Mouse (Mus musculus) myocyte (in vitro differentiated cells): ENCODE measurements around the gene Nfic.

Source experiments
- CEBPB ChIP-seq: IDR thresholded peaks from 2 replicates; pipeline ENCODE4 v1.6.1; 2011; ENCODE audit warnings: mild to moderate bottlenecking, moderate library complexity; ENCODE audit not compliant: poor library complexity, insufficient read depth, severe bottlenecking
- E2F4 ChIP-seq: IDR thresholded peaks from one replicate; pipeline ENCODE4 v1.6.1; 2011; ENCODE audit warnings: mild to moderate bottlenecking, control low read depth, moderate library complexity; ENCODE audit not compliant: insufficient read depth
- MAX ChIP-seq: IDR thresholded peaks from one replicate; pipeline ENCODE4 v1.6.1; 2011; ENCODE audit warnings: low read depth, mild to moderate bottlenecking, control low read depth
- MYOD1 ChIP-seq, 3 experiments: IDR thresholded peaks; one replicate each; pipeline ENCODE4 v1.6.1; 2011; ENCODE audit warnings: control low read depth in 2 of 3, low read depth in 2 of 3, mild to moderate bottlenecking in 2 of 3, moderate library complexity in 1 of 3; ENCODE audit not compliant: insufficient read length in 2 of 3, control insufficient read depth in 1 of 3
- POLR2A ChIP-seq: IDR thresholded peaks from one replicate; pipeline ENCODE4 v1.6.1; 2011; ENCODE audit warnings: low read depth, mild to moderate bottlenecking, control low read depth, moderate library complexity; ENCODE audit not compliant: insufficient read length
- POLR2AphosphoS2 ChIP-seq: IDR thresholded peaks from one replicate; pipeline ENCODE4 v1.6.1; 2011; ENCODE audit warnings: low read depth, control low read depth; ENCODE audit not compliant: insufficient read length
- USF1 ChIP-seq: IDR thresholded peaks from one replicate; pipeline ENCODE4 v1.6.1; 2011; ENCODE audit warnings: low read depth, mild to moderate bottlenecking, control low read depth, moderate library complexity

DNA sequence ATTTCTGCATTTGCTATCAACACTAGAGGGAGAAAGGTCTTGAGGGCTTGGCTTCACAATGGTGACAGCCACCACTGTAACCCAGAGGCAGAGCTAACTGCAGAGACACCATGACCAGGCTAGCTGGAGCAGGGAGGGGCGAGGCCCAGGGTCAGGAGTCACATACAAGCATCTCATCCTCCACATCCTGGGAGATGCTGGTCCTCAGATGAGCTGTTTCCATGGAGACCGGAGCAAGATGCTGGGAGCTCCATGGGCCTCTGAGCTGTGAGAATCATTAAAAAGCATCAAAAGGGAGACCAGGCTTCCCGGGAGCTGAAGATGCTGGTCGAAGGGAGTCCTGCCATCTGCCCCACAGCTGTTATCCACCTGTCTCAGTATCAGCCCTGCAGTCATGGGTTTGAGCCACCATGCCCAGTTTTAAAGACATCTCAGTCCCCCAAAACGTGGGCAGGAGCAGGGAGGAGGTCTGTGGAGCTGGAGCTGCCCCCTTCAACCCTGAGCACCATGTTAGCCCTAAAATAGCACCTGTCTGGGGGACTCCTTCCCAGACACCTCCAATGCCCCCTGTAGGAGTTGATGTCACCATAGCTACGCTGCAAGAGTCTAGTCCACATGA lies 29.1 kb upstream of the Nfic start:
- TF ChIP-seq POLR2A (no peak), CEBPB (no peak), USF1 (no peak), MYOD1 (IDR thresholded peaks at IDR 0.05; ENCODE audit: control insufficient read depth in 1 of 3, insufficient read length in 2 of 3, low read depth in 2 of 3) (peak in 2 of 3 experiments; percentile 41 to 47), MAX (no peak), POLR2AphosphoS2 (peak; percentile 14), E2F4 (no peak)
